Mouse (Mus musculus): ENCODE measurements around the gene Tmem158. TPM values are rescaled to one million over a fixed set of nuclear protein-coding genes. Genes with fewer than 3 reads are reported as not detected.

Gene Tmem158
- polyA plus RNA-seq, 2 experiments: 1.8 to 3.3 TPM

DNA sequence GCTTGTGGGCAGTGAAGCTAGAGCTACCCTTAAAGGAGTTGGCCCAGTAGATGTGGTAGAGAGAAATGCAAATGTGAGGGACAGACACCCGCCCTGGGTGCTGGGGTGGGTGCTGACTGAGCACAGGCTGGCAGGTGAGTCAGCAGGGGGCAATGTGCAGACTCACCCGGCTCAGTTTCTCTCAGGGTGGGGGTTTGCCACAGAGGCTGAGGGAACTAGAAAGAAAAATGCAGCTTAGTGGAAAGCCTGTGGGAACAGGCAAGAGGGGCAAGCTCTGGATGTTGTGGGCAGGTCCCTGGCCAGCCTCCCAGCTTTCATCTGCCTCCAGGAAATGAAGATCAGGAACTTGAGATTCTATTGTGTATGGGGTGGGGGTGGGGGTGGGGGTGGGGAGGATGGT lies 22.8 kb downstream of the Tmem158 start:
- peak; percentile 26; the same call in 1 of the 2 replicates for ATAC-seq (ENCODE audit: insufficient read depth)

GRCm38 (mm10) chr9:123235621-123236020 lies 24.9 kb downstream of the Tmem158 start:
- no peak overlapping the region for H3K9ac ChIP-seq (replicated peaks)
- DNase-seq (ENCODE audit: low read depth in 3 of 3, low spot score in 3 of 3) (no peak), ATAC-seq (ENCODE audit: insufficient read depth) (no peak)
- no peaks in the 10 kb centered on the region for H3K9me3 ChIP-seq (ENCODE audit: control insufficient read depth, low read length)
- no peaks in the 10 kb centered on the region for H3K36me3 ChIP-seq (replicated peaks; ENCODE audit: control insufficient read depth, insufficient read depth, low read depth)
- no peak overlapping the region for H3K4me3 ChIP-seq (ENCODE audit: insufficient read depth in 1 of 2, low read depth in 2 of 2, low read length in 2 of 2)
- 32% methylated on average over 3 of the region's 3 CpGs for WGBS (ENCODE audit: insufficient replicate concordance)
- no peak for TF ChIP-seq EP300 (IDR thresholded peaks at IDR 0.05; ENCODE audit: low read depth)
- no peak for TF ChIP-seq CTCF (IDR thresholded peaks at IDR 0.05; ENCODE audit: low read depth)
- H3K27ac ChIP-seq: no peak overlapping the region
- H3K27me3 ChIP-seq (ENCODE audit: control insufficient read depth, insufficient read depth, low read length): no peaks in the 10 kb centered on the region
- no peak overlapping the region for H3K4me2 ChIP-seq (ENCODE audit: low read depth)
- no peaks in the 10 kb centered on the region for H3K4me1 ChIP-seq (replicated peaks; ENCODE audit: control insufficient read depth in 2 of 2, insufficient read depth in 2 of 2, low read length in 1 of 2)

More for the DNA sequence above, 22.8 kb downstream of the Tmem158 start:
- 10% methylated on average over 2 of the region's 2 CpGs for WGBS (ENCODE audit: insufficient replicate concordance)
- H3K9ac ChIP-seq (replicated peaks): no peak overlapping the region
- H3K4me1 ChIP-seq (replicated peaks; ENCODE audit: control insufficient read depth in 2 of 2, insufficient read depth in 2 of 2, low read length in 1 of 2): no peaks in the 10 kb centered on the region
- H3K4me3 ChIP-seq (ENCODE audit: insufficient read depth in 1 of 2, low read depth in 2 of 2, low read length in 2 of 2): no peak overlapping the region
- no peaks in the 10 kb centered on the region for H3K36me3 ChIP-seq (replicated peaks; ENCODE audit: control insufficient read depth, insufficient read depth, low read depth)
- no peak for TF ChIP-seq EP300 (IDR thresholded peaks at IDR 0.05; ENCODE audit: low read depth)
- no peak for TF ChIP-seq CTCF (IDR thresholded peaks at IDR 0.05; ENCODE audit: low read depth)
- DNase-seq (ENCODE audit: low read depth in 3 of 3, low spot score in 3 of 3): no peak
- no peak overlapping the region for H3K4me2 ChIP-seq (ENCODE audit: low read depth)
- no peaks in the 10 kb centered on the region for H3K9me3 ChIP-seq (ENCODE audit: control insufficient read depth, low read length)
- H3K27me3 ChIP-seq (ENCODE audit: control insufficient read depth, insufficient read depth, low read length): no peaks in the 10 kb centered on the region
- no peak overlapping the region for H3K27ac ChIP-seq

GRCm38 (mm10) chr9:123229826-123230225 lies 30.7 kb downstream of the Tmem158 start:
- ATAC-seq (ENCODE audit: insufficient read depth): no peak
- Histone ChIP-seq H3K27me3 (ENCODE audit: control insufficient read depth, insufficient read depth, low read length) (no peaks in the 10 kb centered on the region), H3K9me3 (ENCODE audit: control insufficient read depth, low read length) (no peaks in the 10 kb centered on the region), H3K4me3 (ENCODE audit: insufficient read depth in 1 of 2, low read depth in 2 of 2, low read length in 2 of 2) (no peak overlapping the region), H3K9ac (replicated peaks) (no peak overlapping the region), H3K4me2 (ENCODE audit: low read depth) (no peak overlapping the region), H3K4me1 (replicated peaks; ENCODE audit: control insufficient read depth in 2 of 2, insufficient read depth in 2 of 2, low read length in 1 of 2) (peaks cover 19 to 39% of the 10 kb centered on the region in 2 experiments), H3K36me3 (replicated peaks; ENCODE audit: control insufficient read depth, insufficient read depth, low read depth) (no peaks in the 10 kb centered on the region), H3K27ac (no peak overlapping the region)
- TF ChIP-seq CTCF (IDR thresholded peaks at IDR 0.05; ENCODE audit: low read depth): no peak
- no peak for TF ChIP-seq EP300 (IDR thresholded peaks at IDR 0.05; ENCODE audit: low read depth)
- DNase-seq (ENCODE audit: low read depth in 3 of 3, low spot score in 3 of 3): no peak
- WGBS (ENCODE audit: insufficient replicate concordance): 66% methylated on average over 4 of the region's 4 CpGs

DNA sequence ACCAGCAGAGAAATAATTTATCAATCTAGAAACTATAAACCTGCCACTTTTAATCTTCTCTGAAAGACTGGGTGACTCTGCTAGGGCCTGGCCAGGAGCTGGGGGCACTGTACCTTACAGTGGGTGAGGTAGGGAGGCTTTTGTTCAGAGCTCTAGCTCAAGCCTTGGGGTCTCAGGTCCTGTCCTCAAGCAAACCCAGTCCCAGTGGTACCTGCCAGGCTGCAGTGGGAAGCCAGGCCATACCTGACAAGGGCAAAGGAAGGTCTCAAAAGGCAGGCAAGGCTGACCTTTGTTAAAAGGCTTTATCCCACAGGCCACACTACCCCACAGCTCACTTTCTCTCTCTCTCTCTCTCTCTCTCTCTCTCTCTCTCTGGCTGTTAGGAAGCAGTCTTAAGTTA lies 31.9 kb downstream of the Tmem158 start:
- no peak overlapping the region for H3K4me2 ChIP-seq (ENCODE audit: low read depth)
- no peak overlapping the region for H3K27ac ChIP-seq
- ATAC-seq (ENCODE audit: insufficient read depth): no peak
- DNase-seq (ENCODE audit: low read depth in 3 of 3, low spot score in 3 of 3): no peak
- H3K9me3 ChIP-seq (ENCODE audit: control insufficient read depth, low read length): no peaks in the 10 kb centered on the region
- no peak overlapping the region for H3K4me3 ChIP-seq (ENCODE audit: insufficient read depth in 1 of 2, low read depth in 2 of 2, low read length in 2 of 2)
- no peak for TF ChIP-seq EP300 (IDR thresholded peaks at IDR 0.05; ENCODE audit: low read depth)
- H3K4me1 ChIP-seq (replicated peaks; ENCODE audit: control insufficient read depth in 2 of 2, insufficient read depth in 2 of 2, low read length in 1 of 2): peaks cover 22 to 49% of the 10 kb centered on the region in 2 experiments
- no peaks in the 10 kb centered on the region for H3K36me3 ChIP-seq (replicated peaks; ENCODE audit: control insufficient read depth, insufficient read depth, low read depth)
- no peaks in the 10 kb centered on the region for H3K27me3 ChIP-seq (ENCODE audit: control insufficient read depth, insufficient read depth, low read length)
- H3K9ac ChIP-seq (replicated peaks): no peak overlapping the region

DNA sequence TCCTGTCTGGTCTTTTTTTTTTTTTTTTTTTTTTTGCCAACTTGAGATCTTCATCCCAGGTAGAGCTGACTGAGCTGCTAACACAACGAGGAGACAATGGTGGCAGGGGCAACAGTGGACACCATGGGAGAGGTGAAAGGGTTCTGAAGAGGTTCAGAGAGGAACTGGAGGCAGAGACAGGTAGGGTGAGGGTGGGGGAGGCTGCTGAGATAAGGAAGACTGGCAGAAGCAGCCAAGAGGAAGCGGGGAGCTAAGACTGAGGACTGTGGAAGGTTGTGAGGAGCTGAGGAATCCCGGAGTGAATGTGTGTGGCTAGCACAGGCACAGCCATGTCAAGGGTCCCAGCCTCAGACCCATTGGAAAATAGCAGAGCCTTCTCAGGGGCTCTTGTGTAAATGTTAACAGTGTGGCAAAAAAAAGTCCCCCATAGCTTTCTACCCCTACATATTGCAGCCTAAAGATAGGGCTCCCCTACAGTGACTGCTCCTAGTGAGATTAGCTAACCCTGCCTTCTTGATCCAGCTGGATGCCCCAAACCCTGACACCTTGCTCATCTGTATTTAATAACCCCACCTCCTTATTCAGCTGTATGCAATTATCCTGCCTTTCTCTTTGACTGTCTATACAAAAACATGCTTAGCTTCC lies 33.3 kb downstream of the Tmem158 start:
- peak overlapping the region; percentile 62 for H3K9ac ChIP-seq (replicated peaks)
- peaks cover 22 to 50% of the 10 kb centered on the region in 2 experiments for H3K4me1 ChIP-seq (replicated peaks; ENCODE audit: control insufficient read depth in 2 of 2, insufficient read depth in 2 of 2, low read length in 1 of 2)
- H3K27ac ChIP-seq: peak overlapping the region; percentile 58
- ATAC-seq (ENCODE audit: insufficient read depth): peak; percentile 94
- H3K9me3 ChIP-seq (ENCODE audit: control insufficient read depth, low read length): no peaks in the 10 kb centered on the region
- peak overlapping the region; percentile 57 for H3K4me2 ChIP-seq (ENCODE audit: low read depth)
- no peaks in the 10 kb centered on the region for H3K36me3 ChIP-seq (replicated peaks; ENCODE audit: control insufficient read depth, insufficient read depth, low read depth)
- peak; percentile 13 to 59 (median 30) for DNase-seq (ENCODE audit: low read depth in 3 of 3, low spot score in 3 of 3)
- 25% methylated on average over 3 of the region's 3 CpGs for WGBS (ENCODE audit: insufficient replicate concordance)
- peak overlapping the region in 1 of 2 experiments; percentile 36; a peak in 2 of 4 replicates for H3K4me3 ChIP-seq (ENCODE audit: insufficient read depth in 1 of 2, low read depth in 2 of 2, low read length in 2 of 2)
- H3K27me3 ChIP-seq (ENCODE audit: control insufficient read depth, insufficient read depth, low read length): no peaks in the 10 kb centered on the region
- TF ChIP-seq CTCF (IDR thresholded peaks at IDR 0.05; ENCODE audit: low read depth) (no peak), EP300 (IDR thresholded peaks at IDR 0.05; ENCODE audit: low read depth) (peak; percentile 77)

Data from liver, embryonic 14.5 days (tissue).